Mouse (Mus musculus): ENCODE measurements at regions not wholly inside any gene's neighbourhood (a gene's known extent, or its start where the extent isn't known, plus 50 kb on each side); places are given as distances from the start of the nearest gene placed in this dataset.

DNA sequence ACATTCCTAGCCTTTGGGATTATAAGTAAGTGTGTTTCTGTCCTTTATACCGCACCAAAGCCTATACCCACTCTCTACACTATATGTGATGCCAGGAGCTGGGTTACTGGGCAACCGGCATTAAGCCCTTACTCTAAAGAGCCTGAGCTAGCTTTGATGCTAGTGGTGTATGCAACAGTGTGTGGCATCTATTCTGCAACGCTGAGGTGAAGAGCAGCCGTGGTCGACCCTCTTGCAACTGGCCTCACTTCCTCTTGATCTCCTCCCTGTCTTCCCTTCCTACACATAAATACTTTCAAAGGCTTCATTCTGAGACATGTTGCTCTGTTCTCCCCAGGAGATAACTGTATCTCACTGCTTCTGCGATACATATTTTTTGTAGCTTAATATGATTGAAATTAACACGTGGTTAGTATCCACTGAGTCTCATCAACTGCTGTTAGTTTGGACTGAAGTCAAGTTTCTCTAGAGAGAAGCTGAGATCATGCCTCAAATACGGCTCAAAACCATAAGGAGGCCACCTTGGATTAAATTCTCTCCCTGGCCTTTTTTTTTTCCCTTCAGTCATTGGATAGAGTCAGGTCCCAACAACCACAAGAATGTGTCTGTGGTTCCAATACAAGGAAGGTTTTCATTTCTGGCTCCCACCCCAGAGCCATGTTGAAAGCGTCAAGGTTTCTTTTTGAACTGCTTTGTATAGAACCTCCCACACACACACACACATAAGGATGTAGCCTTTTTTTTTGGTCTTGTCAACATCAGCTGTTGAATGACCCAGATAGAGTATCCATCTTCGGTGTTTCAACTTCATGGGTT is 191.2 kb upstream of the Jmjd1c start:
- Histone ChIP-seq H3K4me2 (no peak overlapping the region), H3K27me3 (replicated peaks) (no peaks in the 10 kb centered on the region), H3K4me3 (replicated peaks) (no peak overlapping the region), H3K36me3 (no peaks in the 10 kb centered on the region), H3K4me1 (peaks cover 7% of the 10 kb centered on the region; the same call in 1 of the 2 replicates), H3K9me3 (no peaks in the 10 kb centered on the region), H3K27ac (no peak overlapping the region), H3K9ac (no peak overlapping the region)
- no peak for ATAC-seq (ENCODE audit: insufficient read depth, low FRiP score, low read depth)
- 71% methylated on average over 10 of the region's 10 CpGs for WGBS

DNA sequence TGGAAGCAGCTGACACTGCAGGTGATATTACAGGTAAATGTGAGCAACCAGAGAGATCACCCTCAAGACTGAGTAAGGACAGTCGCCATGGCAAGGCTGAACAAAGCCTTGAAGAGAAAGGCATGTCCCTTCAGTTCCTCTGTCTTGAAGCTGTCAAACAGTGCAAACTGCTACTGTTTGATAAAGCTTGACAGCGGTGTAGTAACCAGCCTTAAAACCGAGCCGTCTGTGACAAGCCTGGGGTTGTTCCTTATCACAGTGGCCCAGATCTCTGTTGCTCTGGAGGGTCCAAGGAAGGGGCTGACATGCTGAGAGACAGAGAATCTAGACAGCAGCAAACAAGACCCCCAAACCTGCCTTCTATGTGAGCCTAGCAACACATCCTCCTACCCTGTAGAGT is 188.1 kb upstream of the Jmjd1c start:
- no peaks in the 10 kb centered on the region for H3K36me3 ChIP-seq
- ATAC-seq (ENCODE audit: insufficient read depth, low FRiP score, low read depth): no peak
- no peak overlapping the region for H3K4me3 ChIP-seq (replicated peaks)
- H3K4me2 ChIP-seq: no peak overlapping the region
- peaks cover 10% of the 10 kb centered on the region; the same call in 1 of the 2 replicates for H3K4me1 ChIP-seq
- H3K27me3 ChIP-seq (replicated peaks): no peaks in the 10 kb centered on the region
- no peaks in the 10 kb centered on the region for H3K9me3 ChIP-seq
- 63% methylated on average over 4 of the region's 4 CpGs for WGBS
- H3K27ac ChIP-seq: no peak overlapping the region
- no peak overlapping the region for H3K9ac ChIP-seq

DNA sequence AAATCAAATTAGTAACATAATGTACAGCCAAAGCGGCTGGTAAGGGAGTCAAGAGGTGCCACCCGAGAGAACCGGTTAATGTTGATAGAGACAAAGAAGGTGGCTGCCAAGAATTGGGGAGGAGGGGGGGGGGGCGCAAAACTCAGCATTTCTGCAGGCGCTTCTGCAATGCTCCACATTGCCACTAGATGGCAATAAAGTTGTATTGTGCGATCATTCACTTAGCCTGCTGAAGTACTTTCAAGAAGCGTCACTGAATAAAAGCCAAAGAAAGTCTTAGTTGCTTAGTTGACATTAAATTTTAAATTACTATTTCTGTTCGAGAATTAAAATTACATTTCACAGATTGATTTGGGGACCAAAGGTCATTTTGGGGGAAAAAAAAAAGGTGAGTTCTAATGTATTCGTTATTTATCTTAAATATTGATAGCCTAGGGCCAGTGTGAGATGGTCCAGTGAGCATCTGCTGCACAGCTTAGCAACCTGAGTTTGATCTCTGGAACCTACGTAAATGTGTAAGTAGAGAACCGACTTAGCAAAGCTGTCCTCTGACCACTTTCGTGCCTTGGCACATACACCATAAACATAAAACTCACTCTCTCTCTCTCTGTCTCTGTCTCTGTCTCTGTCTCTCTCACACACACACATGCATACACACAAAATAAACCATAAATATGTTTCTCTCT is 186.6 kb upstream of the Jmjd1c start:
- no peak for ATAC-seq (ENCODE audit: insufficient read depth, low FRiP score, low read depth)
- WGBS: 14% methylated on average over 12 of the region's 12 CpGs
- H3K36me3 ChIP-seq: no peaks in the 10 kb centered on the region

DNA sequence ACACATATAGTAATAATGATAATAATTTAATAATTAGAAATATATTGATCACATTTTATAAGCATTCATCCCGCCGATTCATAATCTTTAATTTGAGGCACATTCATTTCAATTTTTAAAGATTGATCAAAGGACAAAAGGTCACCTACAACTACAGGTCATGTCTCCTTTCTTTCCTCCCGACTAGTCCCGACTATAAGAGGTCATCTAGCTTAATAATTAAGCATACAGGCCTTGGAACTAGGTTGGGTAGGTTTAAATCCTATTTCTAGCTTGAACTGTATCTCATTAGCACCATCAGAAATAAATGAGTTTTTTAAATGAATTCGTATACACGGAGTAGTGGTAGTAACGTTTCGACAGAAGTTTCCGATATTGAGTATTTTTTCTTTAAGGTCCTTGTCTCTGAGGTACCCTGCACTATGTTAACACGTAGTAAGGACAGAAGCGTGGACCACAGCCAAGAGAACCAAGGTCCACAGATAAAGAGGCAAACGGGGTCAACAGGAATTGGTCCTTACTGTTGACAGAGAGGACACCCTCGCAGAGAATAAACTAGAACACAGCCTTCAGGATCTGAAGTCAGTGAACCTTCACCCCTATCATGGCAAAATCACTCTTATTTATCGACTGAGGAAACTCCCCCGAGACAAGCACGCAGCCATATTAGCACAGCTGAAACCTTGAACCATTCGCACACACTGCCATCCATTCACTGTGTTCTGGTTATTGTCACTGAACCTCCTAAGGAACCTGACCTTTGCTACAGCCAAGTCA is 185.8 kb upstream of the Jmjd1c start:
- no peak overlapping the region for H3K4me3 ChIP-seq (replicated peaks)
- no peaks in the 10 kb centered on the region for H3K36me3 ChIP-seq
- no peak overlapping the region for H3K4me2 ChIP-seq
- ATAC-seq (ENCODE audit: insufficient read depth, low FRiP score, low read depth): no peak
- H3K9me3 ChIP-seq: no peaks in the 10 kb centered on the region
- H3K27me3 ChIP-seq (replicated peaks): no peaks in the 10 kb centered on the region
- WGBS: 58% methylated on average over 17 of the region's 17 CpGs
- no peak overlapping the region for H3K27ac ChIP-seq
- H3K4me1 ChIP-seq: peaks cover 20% of the 10 kb centered on the region
- H3K9ac ChIP-seq: no peak overlapping the region

More for the DNA sequence above, 186.6 kb upstream of the Jmjd1c start:
- Histone ChIP-seq H3K27me3 (replicated peaks) (no peaks in the 10 kb centered on the region), H3K4me2 (no peak overlapping the region), H3K9ac (no peak overlapping the region), H3K4me3 (replicated peaks) (no peak overlapping the region), H3K27ac (no peak overlapping the region), H3K4me1 (peaks cover 20% of the 10 kb centered on the region), H3K9me3 (no peaks in the 10 kb centered on the region)

DNA sequence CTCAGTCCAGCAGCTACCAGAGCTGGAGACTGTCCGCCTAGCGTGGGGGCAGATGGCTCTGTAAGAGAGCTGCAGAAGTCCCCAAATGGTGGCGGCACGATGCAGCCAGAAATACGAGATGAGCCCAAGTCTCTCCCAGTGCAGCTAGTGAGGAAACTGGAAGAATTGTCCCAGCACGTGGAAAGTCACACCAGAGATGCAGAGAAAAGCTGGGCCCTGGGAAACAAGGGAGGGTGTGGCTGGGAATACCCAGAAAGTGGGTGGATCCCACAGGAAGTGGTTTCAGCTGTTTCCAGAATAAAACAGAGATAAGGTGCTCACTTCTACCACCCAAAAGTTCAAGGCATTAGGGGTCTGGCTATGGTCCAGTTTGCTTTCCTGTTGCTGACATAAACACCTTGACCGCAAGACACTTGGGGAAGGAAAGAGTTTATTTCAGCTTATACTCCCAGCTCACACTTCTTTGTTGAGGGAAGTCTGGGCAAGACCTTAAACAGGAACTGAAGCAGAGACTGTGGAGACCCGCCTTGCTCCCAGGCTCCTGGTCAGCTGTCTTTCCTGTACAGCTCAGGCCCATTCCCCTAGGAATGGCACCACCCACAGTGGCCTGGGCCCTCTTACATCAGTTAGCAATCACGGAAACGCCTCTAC is 184.5 kb upstream of the Jmjd1c start:
- Histone ChIP-seq H3K9ac (no peak overlapping the region), H3K9me3 (no peaks in the 10 kb centered on the region), H3K4me3 (replicated peaks) (no peak overlapping the region), H3K27me3 (replicated peaks) (no peaks in the 10 kb centered on the region), H3K4me1 (peaks cover 20% of the 10 kb centered on the region), H3K27ac (peak overlapping the region; percentile 19; the same call in 1 of the 2 replicates), H3K4me2 (no peak overlapping the region), H3K36me3 (no peaks in the 10 kb centered on the region)
- no peak for ATAC-seq (ENCODE audit: insufficient read depth, low FRiP score, low read depth)
- 55% methylated on average over 10 of the region's 10 CpGs for WGBS

DNA sequence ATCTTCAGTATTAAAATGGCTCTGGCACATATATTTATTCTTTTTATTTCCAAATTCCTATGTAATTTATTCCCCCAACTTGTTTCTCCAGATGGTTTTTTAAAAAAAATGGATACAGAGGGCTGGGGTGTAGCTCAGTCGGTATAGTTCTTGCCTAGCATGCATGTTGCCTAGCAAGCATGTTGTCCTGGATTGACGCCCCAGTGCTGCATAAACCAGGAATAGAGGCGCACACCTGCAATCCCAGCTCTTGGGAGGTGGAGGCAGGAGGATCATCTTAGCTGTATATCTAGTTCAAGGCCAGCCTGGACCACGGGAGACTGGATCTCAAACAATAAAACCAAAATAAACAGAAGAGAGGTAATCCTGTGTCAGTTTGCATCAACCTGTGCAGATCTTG is 183.5 kb upstream of the Jmjd1c start:
- Histone ChIP-seq H3K4me2 (no peak overlapping the region), H3K27me3 (replicated peaks) (no peaks in the 10 kb centered on the region), H3K9me3 (no peaks in the 10 kb centered on the region), H3K27ac (no peak overlapping the region), H3K4me3 (replicated peaks) (no peak overlapping the region), H3K36me3 (no peaks in the 10 kb centered on the region), H3K4me1 (peaks cover 20% of the 10 kb centered on the region), H3K9ac (no peak overlapping the region)
- WGBS: 81% methylated on average over 4 of the region's 4 CpGs
- ATAC-seq (ENCODE audit: insufficient read depth, low FRiP score, low read depth): no peak

DNA sequence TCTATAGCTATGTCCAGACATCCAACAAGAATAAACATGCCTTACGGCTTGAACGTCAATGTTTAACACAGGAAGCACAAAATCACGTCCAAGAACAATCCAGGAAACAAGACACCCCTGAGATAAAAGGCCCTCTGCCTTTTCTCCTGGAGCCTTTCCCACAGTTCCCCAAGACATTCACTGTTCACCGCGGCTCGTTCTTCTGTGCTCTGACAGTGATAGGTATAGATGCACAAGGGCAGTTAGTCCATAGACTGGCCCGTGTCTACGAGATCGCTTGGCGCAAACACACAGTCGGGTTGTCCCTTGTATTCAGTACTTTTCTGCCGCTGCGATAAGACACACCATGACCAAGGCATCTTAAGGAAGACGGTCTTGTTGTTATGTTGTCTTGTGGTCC is 182.7 kb upstream of the Jmjd1c start:
- H3K9ac ChIP-seq: no peak overlapping the region
- no peaks in the 10 kb centered on the region for H3K27me3 ChIP-seq (replicated peaks)
- H3K9me3 ChIP-seq: no peaks in the 10 kb centered on the region
- H3K4me1 ChIP-seq: peaks cover 20% of the 10 kb centered on the region
- no peak overlapping the region for H3K27ac ChIP-seq
- no peak overlapping the region for H3K4me3 ChIP-seq (replicated peaks)
- WGBS: 48% methylated on average over 14 of the region's 14 CpGs
- no peak overlapping the region for H3K4me2 ChIP-seq
- no peak for ATAC-seq (ENCODE audit: insufficient read depth, low FRiP score, low read depth)
- H3K36me3 ChIP-seq: no peaks in the 10 kb centered on the region

DNA sequence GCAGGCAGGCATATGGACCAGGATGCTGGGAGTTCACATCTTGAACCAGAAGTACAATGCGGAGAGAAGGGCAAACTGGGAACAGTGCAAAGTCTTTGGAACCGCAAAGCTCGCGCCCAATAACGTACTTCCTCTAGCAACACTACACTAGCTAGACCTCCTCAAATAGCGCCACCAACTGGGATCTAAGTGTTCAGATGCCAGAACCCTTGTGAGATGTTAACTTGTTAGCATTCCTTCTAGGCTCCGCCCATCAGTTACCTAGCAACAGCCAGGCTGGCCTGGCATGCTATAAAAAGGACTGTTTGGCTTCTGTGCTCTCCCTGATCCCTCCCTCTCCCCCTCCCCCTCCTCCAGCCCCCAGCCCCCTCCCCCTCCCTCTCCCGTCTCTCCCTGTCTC is 182.3 kb upstream of the Jmjd1c start:
- Histone ChIP-seq H3K4me2 (no peak overlapping the region), H3K4me3 (replicated peaks) (no peak overlapping the region), H3K4me1 (peaks cover 20% of the 10 kb centered on the region), H3K36me3 (no peaks in the 10 kb centered on the region), H3K27me3 (replicated peaks) (no peaks in the 10 kb centered on the region), H3K9ac (no peak overlapping the region), H3K9me3 (no peaks in the 10 kb centered on the region), H3K27ac (no peak overlapping the region)
- WGBS: 41% methylated on average over 8 of the region's 8 CpGs
- ATAC-seq (ENCODE audit: insufficient read depth, low FRiP score, low read depth): no peak

DNA sequence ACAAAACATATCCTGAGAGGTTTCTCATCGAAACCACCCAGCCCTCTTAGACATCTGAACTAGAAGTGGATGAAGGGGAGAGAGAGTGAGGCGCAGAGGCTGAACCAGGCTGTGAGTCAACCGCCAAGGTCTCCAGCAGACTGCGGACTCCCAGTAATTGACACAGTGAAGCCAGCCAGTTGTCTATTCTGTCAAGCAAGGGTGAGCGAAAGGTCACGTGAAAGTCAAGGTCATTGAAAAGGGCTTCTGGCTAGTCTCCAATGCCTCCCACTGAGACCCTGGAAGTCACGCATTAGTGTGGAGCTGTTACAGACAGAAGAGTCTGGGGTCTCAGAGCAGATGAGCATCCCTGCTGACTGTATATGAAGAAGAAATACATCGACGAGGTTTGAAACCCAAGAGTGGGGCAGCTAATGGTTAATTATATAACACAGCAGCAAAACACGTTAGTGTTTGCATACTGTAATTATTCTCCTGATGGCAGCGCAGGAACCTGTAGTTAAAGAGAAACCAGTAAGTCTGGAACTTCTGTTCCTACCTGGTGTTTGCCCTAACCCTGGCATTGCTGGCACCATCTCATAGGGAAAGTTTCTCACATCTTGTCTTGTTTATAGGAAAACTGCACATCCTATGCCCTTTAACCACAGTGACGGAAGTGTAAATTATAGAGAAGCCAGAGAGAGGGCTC is 181.5 kb upstream of the Jmjd1c start:
- H3K9ac ChIP-seq: no peak overlapping the region

DNA sequence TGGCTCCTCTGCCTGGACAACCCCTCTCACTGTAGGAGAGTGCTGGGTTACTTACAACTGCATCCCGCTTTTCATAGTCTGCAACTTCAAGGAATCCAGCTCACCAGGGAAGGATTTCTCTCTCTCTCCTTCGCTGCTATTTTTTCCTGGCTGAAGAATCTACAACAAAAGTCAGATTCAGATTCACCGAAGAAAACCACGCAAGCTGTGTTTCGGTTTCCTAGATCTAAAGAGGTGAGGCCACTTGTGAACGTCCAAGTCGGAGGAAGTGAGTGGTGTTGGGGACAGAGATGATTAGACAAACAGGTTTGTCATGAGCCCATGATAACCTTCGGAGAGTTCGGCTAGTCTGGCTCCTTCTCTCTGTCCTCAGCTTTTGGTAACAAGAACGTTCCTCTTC is 180.1 kb upstream of the Jmjd1c start:
- peaks cover 28% of the 10 kb centered on the region for H3K4me1 ChIP-seq
- 66% methylated on average over 10 of the region's 10 CpGs for WGBS
- H3K9ac ChIP-seq: no peak overlapping the region
- no peak overlapping the region for H3K4me3 ChIP-seq (replicated peaks)
- H3K27ac ChIP-seq: 0 out of 2 replicates have a peak overlapping the region, but pooled peaks have one; percentile 16
- H3K27me3 ChIP-seq (replicated peaks): no peaks in the 10 kb centered on the region
- H3K4me2 ChIP-seq: no peak overlapping the region
- H3K9me3 ChIP-seq: no peaks in the 10 kb centered on the region
- H3K36me3 ChIP-seq: no peaks in the 10 kb centered on the region
- ATAC-seq (ENCODE audit: insufficient read depth, low FRiP score, low read depth): no peak

More for the DNA sequence above, 181.5 kb upstream of the Jmjd1c start:
- H3K4me1 ChIP-seq: peaks cover 22% of the 10 kb centered on the region
- WGBS: 48% methylated on average over 12 of the region's 12 CpGs
- H3K9me3 ChIP-seq: no peaks in the 10 kb centered on the region
- no peak overlapping the region for H3K4me3 ChIP-seq (replicated peaks)
- H3K27me3 ChIP-seq (replicated peaks): no peaks in the 10 kb centered on the region
- no peaks in the 10 kb centered on the region for H3K36me3 ChIP-seq
- H3K4me2 ChIP-seq: no peak overlapping the region
- H3K27ac ChIP-seq: no peak overlapping the region
- no peak for ATAC-seq (ENCODE audit: insufficient read depth, low FRiP score, low read depth)

DNA sequence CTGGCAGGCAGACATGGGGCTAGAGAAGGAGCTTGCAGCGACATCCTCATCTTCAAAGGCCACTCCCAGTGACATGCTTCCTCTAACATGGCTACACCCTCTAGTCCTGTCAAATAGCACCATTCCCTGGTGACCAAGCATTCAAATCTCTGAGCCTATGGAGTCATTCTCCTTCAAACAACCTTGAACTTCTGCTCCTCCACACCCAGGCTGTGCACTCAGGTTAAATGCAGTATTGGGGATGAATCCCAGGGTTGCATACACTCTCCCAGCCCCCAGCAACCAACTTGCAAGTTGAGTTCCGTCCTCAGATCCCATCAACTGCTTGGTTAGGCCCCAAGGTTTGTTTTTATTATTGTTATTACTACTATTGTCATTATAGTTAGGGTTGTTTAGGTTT is 178.2 kb upstream of the Jmjd1c start:
- Histone ChIP-seq H3K9ac (no peak overlapping the region), H3K27ac (no peak overlapping the region), H3K36me3 (no peaks in the 10 kb centered on the region), H3K9me3 (no peaks in the 10 kb centered on the region), H3K4me2 (no peak overlapping the region), H3K27me3 (replicated peaks) (no peaks in the 10 kb centered on the region), H3K4me3 (replicated peaks) (no peak overlapping the region), H3K4me1 (peaks cover 39% of the 10 kb centered on the region)
- no peak for ATAC-seq (ENCODE audit: insufficient read depth, low FRiP score, low read depth)
- WGBS: 85% methylated on average over 2 of the region's 2 CpGs
